Mouse (Mus musculus): ENCODE data around the gene Zfp787. TPM values are rescaled to one million over a fixed set of nuclear protein-coding genes. Genes with fewer than 3 reads are reported as not detected.
A peak's percentile ranks its signal among the peaks of the same experiment; 100 is the strongest.
"Not testable (repeated sequence)": the region's sequence is repeated elsewhere in the genome, so short reads cannot be mapped to it uniquely, and the experiment has no call there.

Gene Zfp787
- total and polyA plus RNA-seq, 2 experiments from 2014 or later: 41.0 to 73.6 TPM

GRCm38 (mm10) chr7:6174365-6174987 lies 18.7 kb upstream of the Zfp787 start:
- H3K27me3 ChIP-seq (ENCODE audit: insufficient read depth, low read length); H3K4me3 ChIP-seq (ENCODE audit: low read depth, low read length); DNase-seq; H3K27ac ChIP-seq (ENCODE audit: low read depth, low read length); H3K9me3 ChIP-seq (ENCODE audit: low read length); H3K9ac ChIP-seq; ATAC-seq; H3K4me1 ChIP-seq (ENCODE audit: insufficient read depth); H3K4me2 ChIP-seq (ENCODE audit: low read depth); H3K36me3 ChIP-seq (ENCODE audit: insufficient read depth): not testable (repeated sequence)
- TF ChIP-seq CTCF (IDR thresholded peaks at IDR 0.05; ENCODE audit: low read depth): peak; percentile 39
- 89% methylated on average over 9 of the region's 9 CpGs for WGBS

- H3K27ac ChIP-seq (ENCODE audit: low read depth, low read length): no peak overlapping the region
- no peak for TF ChIP-seq CTCF (IDR thresholded peaks at IDR 0.05; ENCODE audit: low read depth)
- H3K4me3 ChIP-seq (ENCODE audit: low read depth, low read length): no peak overlapping the region
- H3K9ac ChIP-seq: no peak overlapping the region
- H3K9me3 ChIP-seq (ENCODE audit: low read length): no peaks in the 10 kb centered on the region
- 0 out of 2 replicates have a peak, but pooled peaks cover 6% of the 10 kb centered on the region for H3K4me1 ChIP-seq (ENCODE audit: insufficient read depth)
- DNase-seq (no peak), ATAC-seq (no peak)
- whole genome bisulfite sequencing: 93% methylated on average over 8 of the region's 8 CpGs
- no peaks in the 10 kb centered on the region for H3K27me3 ChIP-seq (ENCODE audit: insufficient read depth, low read length)
- no peak overlapping the region for H3K4me2 ChIP-seq (ENCODE audit: low read depth)
- peaks cover 4% of the 10 kb centered on the region; the same call in 1 of the 2 replicates for H3K36me3 ChIP-seq (ENCODE audit: insufficient read depth)
Measured at GRCm38 (mm10) chr7:6173872-6174271, 18.1 kb upstream of the Zfp787 start.

- no peak for TF ChIP-seq CTCF (IDR thresholded peaks at IDR 0.05; ENCODE audit: low read depth)
- H3K9me3 ChIP-seq (ENCODE audit: low read length): no peaks in the 10 kb centered on the region
- H3K4me3 ChIP-seq (ENCODE audit: low read depth, low read length): peak overlapping the region; percentile 67
- ATAC-seq (peak; percentile 12), DNase-seq (peak; percentile 43)
- H3K9ac ChIP-seq: peak overlapping the region; percentile 76
- 0 out of 2 replicates have a peak, but pooled peaks cover 6% of the 10 kb centered on the region for H3K4me1 ChIP-seq (ENCODE audit: insufficient read depth)
- under 1% methylated on average over 28 of the region's 28 CpGs for WGBS
- H3K4me2 ChIP-seq (ENCODE audit: low read depth): peak overlapping the region; percentile 73
- no peaks in the 10 kb centered on the region; the same call in 1 of the 2 replicates for H3K36me3 ChIP-seq (ENCODE audit: insufficient read depth)
- H3K27me3 ChIP-seq (ENCODE audit: insufficient read depth, low read length): no peaks in the 10 kb centered on the region
- H3K27ac ChIP-seq (ENCODE audit: low read depth, low read length): peak overlapping the region; percentile 89
Measured at GRCm38 (mm10) chr7:6172674-6173244, 17.0 kb upstream of the Zfp787 start.

- Histone ChIP-seq H3K36me3 (ENCODE audit: insufficient read depth) (no peaks in the 10 kb centered on the region; the same call in 1 of the 2 replicates), H3K9ac (peak within 1 kb of the TSS; percentile 76), H3K9me3 (ENCODE audit: low read length) (no peaks in the 10 kb centered on the region), H3K4me1 (ENCODE audit: insufficient read depth) (0 out of 2 replicates have a peak, but pooled peaks cover 6% of the 10 kb centered on the region), H3K4me2 (ENCODE audit: low read depth) (peak within 1 kb of the TSS; percentile 73), H3K4me3 (ENCODE audit: low read depth, low read length) (peak within 1 kb of the TSS; percentile 67), H3K27me3 (ENCODE audit: insufficient read depth, low read length) (no peaks in the 10 kb centered on the region; the same call in 1 of the 2 replicates), H3K27ac (ENCODE audit: low read depth, low read length) (peak within 1 kb of the TSS; percentile 89)
- under 1% methylated on average over 37 of the region's 37 CpGs for WGBS
- peak; percentile 100 for DNase-seq
- peak; percentile 95 for ATAC-seq
- no peak for TF ChIP-seq CTCF (IDR thresholded peaks at IDR 0.05; ENCODE audit: low read depth)
Measured at GRCm38 (mm10) chr7:6172006-6172649, 16.3 kb upstream of the Zfp787 start, which contains the start of gene Zfp444. Zfp444 (plus strand) TSS chr7:6172226.

GRCm38 (mm10) chr7:6171444-6172005 lies 15.7 kb upstream of the Zfp787 start:
- peak; percentile 72 for TF ChIP-seq CTCF (IDR thresholded peaks at IDR 0.05; ENCODE audit: low read depth)
- H3K27me3 ChIP-seq (ENCODE audit: insufficient read depth, low read length): no peaks in the 10 kb centered on the region; the same call in 1 of the 2 replicates
- H3K4me1 ChIP-seq (ENCODE audit: insufficient read depth): 0 out of 2 replicates have a peak, but pooled peaks cover 6% of the 10 kb centered on the region
- H3K4me3 ChIP-seq (ENCODE audit: low read depth, low read length): peak overlapping the region; percentile 67
- no peaks in the 10 kb centered on the region; the same call in 1 of the 2 replicates for H3K36me3 ChIP-seq (ENCODE audit: insufficient read depth)
- DNase-seq (peak; percentile 85), ATAC-seq (peak; percentile 67)
- H3K27ac ChIP-seq (ENCODE audit: low read depth, low read length): peak overlapping the region; percentile 83
- under 1% methylated on average over 24 of the region's 24 CpGs for WGBS
- peak overlapping the region; percentile 47 for H3K9ac ChIP-seq
- peak overlapping the region; percentile 67 for H3K4me2 ChIP-seq (ENCODE audit: low read depth)
- no peaks in the 10 kb centered on the region for H3K9me3 ChIP-seq (ENCODE audit: low read length)

- peak overlapping the region; percentile 67 for H3K4me2 ChIP-seq (ENCODE audit: low read depth)
- peak overlapping the region; percentile 47 for H3K9ac ChIP-seq
- H3K4me1 ChIP-seq (ENCODE audit: insufficient read depth): 0 out of 2 replicates have a peak, but pooled peaks cover 6% of the 10 kb centered on the region
- TF ChIP-seq CTCF (IDR thresholded peaks at IDR 0.05; ENCODE audit: low read depth): no peak
- no peaks in the 10 kb centered on the region for H3K9me3 ChIP-seq (ENCODE audit: low read length)
- no peaks in the 10 kb centered on the region; the same call in 1 of the 2 replicates for H3K27me3 ChIP-seq (ENCODE audit: insufficient read depth, low read length)
- H3K4me3 ChIP-seq (ENCODE audit: low read depth, low read length): peak overlapping the region; percentile 67; the same call in 1 of the 2 replicates
- H3K36me3 ChIP-seq (ENCODE audit: insufficient read depth): no peaks in the 10 kb centered on the region; the same call in 1 of the 2 replicates
- H3K27ac ChIP-seq (ENCODE audit: low read depth, low read length): peak overlapping the region; percentile 83
- ATAC-seq: no peak
- WGBS: 39% methylated on average over 6 of the region's 6 CpGs
- DNase-seq: peak; percentile 47
Measured at GRCm38 (mm10) chr7:6170871-6171270, 15.1 kb upstream of the Zfp787 start.

Data from forebrain, postnatal 0 days (tissue).